Mouse (Mus musculus) stomach, embryonic 16.5 days (tissue): ENCODE data around the gene Shbg. TPM values are rescaled to one million over a fixed set of nuclear protein-coding genes. Genes with fewer than 3 reads are reported as not detected.

Experiments
- ATAC-seq: fragments of 200-750 bp; cut with Nextera tagmentation; 2 replicates; pipeline ENCODE4 v1.8.0; 2017; ENCODE audit warnings: moderate number of reproducible peaks, moderate TSS enrichment; ENCODE audit not compliant: insufficient read depth, low FRiP score
- H3K27ac ChIP-seq: fragments of 300-500 bp; sonication (generic); 2 replicates; pipeline ENCODE4 v1.5.1; 2014; ENCODE audit warnings: low read length
- H3K27me3 ChIP-seq: fragments of 300-500 bp; sonication (generic); 2 replicates; pipeline ENCODE4 v1.6.1; 2014; ENCODE audit warnings: low read length, control low read depth, mixed read lengths; ENCODE audit not compliant: control insufficient read depth, insufficient read depth
- H3K36me3 ChIP-seq: fragments of 300-500 bp; sonication (generic); 2 replicates; pipeline ENCODE4 v1.6.1; 2014; ENCODE audit warnings: low read length; ENCODE audit not compliant: control insufficient read depth, insufficient read depth
- H3K4me1 ChIP-seq: fragments of 300-500 bp; sonication (generic); 2 replicates; pipeline ENCODE4 v1.6.1; 2014; ENCODE audit warnings: low read length, control low read depth, mixed read lengths; ENCODE audit not compliant: control insufficient read depth, insufficient read depth
- H3K4me2 ChIP-seq: fragments of 300-500 bp; sonication (generic); 2 replicates; pipeline ENCODE4 v1.6.1; 2014; ENCODE audit warnings: low read depth, low read length, mixed read lengths
- H3K4me3 ChIP-seq: fragments of 300-500 bp; sonication (generic); replicated peaks from 2 replicates; pipeline ENCODE4 v1.5.1; 2014; ENCODE audit warnings: mild to moderate bottlenecking, low read length
- H3K9ac ChIP-seq: fragments of 300-500 bp; sonication (generic); 2 replicates; pipeline ENCODE4 v1.6.1; 2014; ENCODE audit warnings: low read length
- H3K9me3 ChIP-seq: fragments of 300-500 bp; sonication (generic); replicated peaks from 2 replicates; pipeline ENCODE4 v1.6.1; 2016; ENCODE audit warnings: low read length, control low read depth; ENCODE audit not compliant: control insufficient read depth
- WGBS: fragments of 180-500 bp; shearing (Covaris S2); extraction: QIAGEN DNeasy Blood & Tissue Kit; methylation state at CpG from one replicate; pipeline ENCODE4 v1.1.7; 2014; 5-methylcytosine and 5-hydroxymethylcytosine counted together
- polyA plus RNA-seq: library from polyadenylated mRNA; unstranded; fragments of >200 nt; fragmentation: Nextera tagmentation; extraction: Ambion mirVana; gene quantifications from 2 replicates; pipeline ENCODE4 v1.2.1, GENCODE M21; 2015

The Shbg gene
- polyA plus RNA-seq, 1 experiment from 2014 or later, result 2.2 TPM

GRCm38 (mm10) chr11:69594853-69595252 lies 22.9 kb downstream of the Shbg start:
- 93% methylated on average over 6 of the region's 6 CpGs for WGBS
- Histone ChIP-seq H3K4me1 (peaks cover 3% of the 10 kb centered on the region; the same call in 1 of the 2 replicates), H3K9me3 (no peaks in the 10 kb centered on the region), H3K4me2 (no peak overlapping the region), H3K4me3 (no peak overlapping the region), H3K27me3 (no peaks in the 10 kb centered on the region), H3K9ac (no peak overlapping the region), H3K36me3 (peaks cover 3% of the 10 kb centered on the region; the same call in 1 of the 2 replicates), H3K27ac (no peak overlapping the region)
- ATAC-seq, result no peak

GRCm38 (mm10) chr11:69592799-69593198 lies 24.9 kb downstream of the Shbg start:
- Histone ChIP-seq H3K4me1 (no peaks in the 10 kb centered on the region), H3K9me3 (no peaks in the 10 kb centered on the region), H3K9ac (no peak overlapping the region), H3K27ac (no peak overlapping the region), H3K4me2 (no peak overlapping the region), H3K4me3 (no peak overlapping the region), H3K27me3 (no peaks in the 10 kb centered on the region), H3K36me3 (peaks cover 8% of the 10 kb centered on the region; the same call in 1 of the 2 replicates)
- 82% methylated on average over 4 of the region's 4 CpGs for WGBS
- no peak for ATAC-seq

- peaks cover 8% of the 10 kb centered on the region; the same call in 1 of the 2 replicates for H3K36me3 ChIP-seq
- H3K27ac ChIP-seq, result no peak overlapping the region
- H3K4me3 ChIP-seq, result no peak overlapping the region
- no peak overlapping the region; the same call in 1 of the 2 replicates for H3K9ac ChIP-seq
- no peaks in the 10 kb centered on the region for H3K9me3 ChIP-seq
- no peaks in the 10 kb centered on the region for H3K4me1 ChIP-seq
- no peak for ATAC-seq
- H3K27me3 ChIP-seq, result no peaks in the 10 kb centered on the region
- 73% methylated on average over 7 of the region's 7 CpGs for WGBS
- no peak overlapping the region for H3K4me2 ChIP-seq
Observed at GRCm38 (mm10) chr11:69591899-69592637, 25.6 kb downstream of the Shbg start.

- Histone ChIP-seq H3K4me3 (no peak overlapping the region), H3K27me3 (no peaks in the 10 kb centered on the region), H3K27ac (no peak overlapping the region), H3K4me1 (no peaks in the 10 kb centered on the region), H3K4me2 (no peak overlapping the region), H3K36me3 (peaks cover 12% of the 10 kb centered on the region; the same call in 1 of the 2 replicates), H3K9me3 (no peaks in the 10 kb centered on the region), H3K9ac (no peak overlapping the region)
- no peak for ATAC-seq
- 79% methylated on average over 3 of the region's 3 CpGs for WGBS
Observed at GRCm38 (mm10) chr11:69591424-69591823, 26.3 kb downstream of the Shbg start.

- Histone ChIP-seq H3K4me1 (no peaks in the 10 kb centered on the region), H3K4me3 (no peak overlapping the region), H3K9ac (no peak overlapping the region), H3K4me2 (no peak overlapping the region), H3K36me3 (peaks cover 12% of the 10 kb centered on the region; the same call in 1 of the 2 replicates), H3K9me3 (no peaks in the 10 kb centered on the region), H3K27me3 (no peaks in the 10 kb centered on the region), H3K27ac (no peak overlapping the region)
- ATAC-seq, result no peak
- WGBS, result 89% methylated on average over 8 of the region's 8 CpGs
Observed at GRCm38 (mm10) chr11:69590622-69591021, 27.1 kb downstream of the Shbg start.

GRCm38 (mm10) chr11:69589207-69589834 lies 28.4 kb downstream of the Shbg start:
- ATAC-seq, result no peak
- WGBS, result 85% methylated on average over 22 of the region's 22 CpGs
- H3K36me3 ChIP-seq, result peaks cover 12% of the 10 kb centered on the region; the same call in 1 of the 2 replicates

GRCm38 (mm10) chr11:69585718-69586325 lies 31.9 kb downstream of the Shbg start:
- no peak for ATAC-seq
- WGBS, result 73% methylated on average over 7 of the region's 7 CpGs

More at GRCm38 (mm10) chr11:69589207-69589834, 28.4 kb downstream of the Shbg start:
- H3K9ac ChIP-seq, result no peak overlapping the region
- no peaks in the 10 kb centered on the region for H3K27me3 ChIP-seq
- no peak overlapping the region for H3K4me2 ChIP-seq
- no peak overlapping the region for H3K27ac ChIP-seq
- peaks cover 3% of the 10 kb centered on the region; the same call in 1 of the 2 replicates for H3K4me1 ChIP-seq
- no peak overlapping the region for H3K4me3 ChIP-seq
- H3K9me3 ChIP-seq, result no peaks in the 10 kb centered on the region

GRCm38 (mm10) chr11:69584937-69585336 lies 32.8 kb downstream of the Shbg start:
- H3K4me2 ChIP-seq, result no peak overlapping the region
- no peak overlapping the region for H3K4me3 ChIP-seq
- H3K9ac ChIP-seq, result no peak overlapping the region
- whole genome bisulfite sequencing, result 91% methylated on average over 13 of the region's 13 CpGs
- no peaks in the 10 kb centered on the region for H3K27me3 ChIP-seq
- no peaks in the 10 kb centered on the region for H3K9me3 ChIP-seq
- ATAC-seq, result no peak
- H3K36me3 ChIP-seq, result peaks cover 9% of the 10 kb centered on the region; the same call in 1 of the 2 replicates
- H3K27ac ChIP-seq, result no peak overlapping the region
- H3K4me1 ChIP-seq, result peaks cover 9% of the 10 kb centered on the region

More at GRCm38 (mm10) chr11:69585718-69586325, 31.9 kb downstream of the Shbg start:
- H3K36me3 ChIP-seq, result peaks cover 9% of the 10 kb centered on the region; the same call in 1 of the 2 replicates
- H3K9me3 ChIP-seq, result no peaks in the 10 kb centered on the region
- peaks cover 9% of the 10 kb centered on the region for H3K4me1 ChIP-seq
- H3K27me3 ChIP-seq, result no peaks in the 10 kb centered on the region
- H3K4me3 ChIP-seq, result no peak overlapping the region
- no peak overlapping the region for H3K9ac ChIP-seq
- no peak overlapping the region for H3K27ac ChIP-seq
- H3K4me2 ChIP-seq, result no peak overlapping the region

- no peak for ATAC-seq
- WGBS, result 82% methylated on average over 7 of the region's 7 CpGs
- no peak overlapping the region for H3K4me3 ChIP-seq
- no peaks in the 10 kb centered on the region for H3K27me3 ChIP-seq
- H3K9me3 ChIP-seq, result no peaks in the 10 kb centered on the region
- no peak overlapping the region for H3K9ac ChIP-seq
- peaks cover 4% of the 10 kb centered on the region; the same call in 1 of the 2 replicates for H3K36me3 ChIP-seq
- no peak overlapping the region for H3K27ac ChIP-seq
- no peak overlapping the region for H3K4me2 ChIP-seq
- peaks cover 9% of the 10 kb centered on the region for H3K4me1 ChIP-seq
Observed at GRCm38 (mm10) chr11:69584008-69584407, 33.7 kb downstream of the Shbg start.
